Mouse (Mus musculus) telencephalon, adult 2 months (tissue): ENCODE data around the gene LTO1.

Source experiments
- DNase-seq: peaks from one replicate; pipeline ENCODE4 v3.0.0-alpha.2; 2011; ENCODE audit warnings: low read depth, low spot score

The LTO1 gene

GRCm38 (mm10) chr7:144908705-144909104, 6.2 kb upstream of the LTO1 start:
- DNase-seq = peak; percentile 67

- DNase-seq = no peak
Measured at GRCm38 (mm10) chr7:144911121-144911520, 3.8 kb upstream of the LTO1 start.

GRCm38 (mm10) chr7:144912897-144913296, 2.0 kb upstream of the LTO1 start:
- DNase-seq = no peak

- peak; percentile 69 for DNase-seq
Measured at GRCm38 (mm10) chr7:144914296-144914947, 478 bp upstream of the LTO1 start.

GRCm38 (mm10) chr7:144918823-144919222, 3.9 kb downstream of the LTO1 start:
- DNase-seq = no peak

GRCm38 (mm10) chr7:144927591-144927990, 12.7 kb downstream of the LTO1 start:
- no peak for DNase-seq

GRCm38 (mm10) chr7:144928009-144928888, 13.3 kb downstream of the LTO1 start:
- no peak for DNase-seq

GRCm38 (mm10) chr7:144928889-144929210, 13.9 kb downstream of the LTO1 start:
- DNase-seq = no peak

GRCm38 (mm10) chr7:144929506-144929905, 14.6 kb downstream of the LTO1 start:
- DNase-seq = no peak

- no peak for DNase-seq
Measured at GRCm38 (mm10) chr7:144929931-144930330, 15.0 kb downstream of the LTO1 start.

- no peak for DNase-seq
Measured at GRCm38 (mm10) chr7:144931778-144932177, 16.9 kb downstream of the LTO1 start.

- no peak for DNase-seq
Measured at GRCm38 (mm10) chr7:144932389-144932937, 17.6 kb downstream of the LTO1 start.

GRCm38 (mm10) chr7:144933336-144933735, 18.4 kb downstream of the LTO1 start:
- no peak for DNase-seq

GRCm38 (mm10) chr7:144933796-144934195, 18.9 kb downstream of the LTO1 start:
- DNase-seq = no peak

- DNase-seq = no peak
Measured at GRCm38 (mm10) chr7:144934901-144935300, 20.0 kb downstream of the LTO1 start.

- DNase-seq = no peak
Measured at GRCm38 (mm10) chr7:144935563-144935962, 20.7 kb downstream of the LTO1 start.

GRCm38 (mm10) chr7:144936311-144936880, 21.5 kb downstream of the LTO1 start:
- DNase-seq = no peak

- DNase-seq = no peak
Measured at GRCm38 (mm10) chr7:144937490-144937889, 22.6 kb downstream of the LTO1 start.

GRCm38 (mm10) chr7:144937899-144938517, 23.1 kb downstream of the LTO1 start:
- no peak for DNase-seq

GRCm38 (mm10) chr7:144938661-144939343, 23.9 kb downstream of the LTO1 start:
- DNase-seq = no peak

- no peak for DNase-seq
Measured at GRCm38 (mm10) chr7:144939344-144940002, 24.6 kb downstream of the LTO1 start, which contains the start of gene Ccnd1. Gene Ccnd1, minus strand, starts transcription at chr7:144939925.
